Mouse (Mus musculus) kidney, adult 9 months (tissue): ENCODE results near the gene B4galt4.

Experiments
- DNase-seq: peaks from one replicate; pipeline ENCODE4 v3.0.0; 2022

B4galt4 gene

GRCm38 (mm10) chr16:38729610-38730288 lies 12.3 kb upstream of the B4galt4 start:
- peak; percentile 76 for DNase-seq

GRCm38 (mm10) chr16:38730921-38731320 lies 11.1 kb upstream of the B4galt4 start:
- DNase-seq, result no peak

- DNase-seq, result no peak
These were observed 710 bp upstream of the B4galt4 start for GRCm38 (mm10) chr16:38741204-38741903.

GRCm38 (mm10) chr16:38742659-38743131 lies 631 bp downstream of the B4galt4 start:
- DNase-seq, result peak; percentile 15

GRCm38 (mm10) chr16:38743941-38744673 lies 2.0 kb downstream of the B4galt4 start:
- DNase-seq, result no peak

- DNase-seq, result no peak
These were observed 8.7 kb downstream of the B4galt4 start for GRCm38 (mm10) chr16:38750803-38751202.

- no peak for DNase-seq
These were observed 11.6 kb downstream of the B4galt4 start for GRCm38 (mm10) chr16:38753631-38754030.

- no peak for DNase-seq
These were observed 13.6 kb downstream of the B4galt4 start for GRCm38 (mm10) chr16:38755452-38756176.

GRCm38 (mm10) chr16:38756177-38756503 lies 14.1 kb downstream of the B4galt4 start:
- DNase-seq, result peak; percentile 65

- DNase-seq, result peak; percentile 28
These were observed 14.5 kb downstream of the B4galt4 start for GRCm38 (mm10) chr16:38756572-38756971.

- no peak for DNase-seq
These were observed 15.6 kb downstream of the B4galt4 start for GRCm38 (mm10) chr16:38757626-38758025.

GRCm38 (mm10) chr16:38758104-38758861 lies 16.2 kb downstream of the B4galt4 start:
- peak; percentile 72 for DNase-seq

GRCm38 (mm10) chr16:38760239-38760638 lies 18.2 kb downstream of the B4galt4 start:
- peak; percentile 52 for DNase-seq

- DNase-seq, result no peak
These were observed 18.8 kb downstream of the B4galt4 start for GRCm38 (mm10) chr16:38760834-38761375.

GRCm38 (mm10) chr16:38761972-38762371 lies 19.9 kb downstream of the B4galt4 start:
- no peak for DNase-seq

GRCm38 (mm10) chr16:38762401-38762800 lies 20.3 kb downstream of the B4galt4 start:
- no peak for DNase-seq

- DNase-seq, result no peak
These were observed 21.4 kb downstream of the B4galt4 start for GRCm38 (mm10) chr16:38763508-38763907.

GRCm38 (mm10) chr16:38766671-38767070 lies 24.6 kb downstream of the B4galt4 start:
- no peak for DNase-seq

- DNase-seq, result no peak
These were observed 25.7 kb downstream of the B4galt4 start for GRCm38 (mm10) chr16:38767761-38768160.

- no peak for DNase-seq
These were observed 26.3 kb downstream of the B4galt4 start for GRCm38 (mm10) chr16:38768386-38768785.

GRCm38 (mm10) chr16:38769529-38769928 lies 27.5 kb downstream of the B4galt4 start:
- no peak for DNase-seq

- DNase-seq, result no peak
These were observed 29.1 kb downstream of the B4galt4 start for GRCm38 (mm10) chr16:38771145-38771544.
